Comparison of ENCODE assay signal across 13 mouse cellular contexts in genomic region chr4:118123030-118123704, GRCm38 (mm10). TPM values are rescaled to one million over a fixed set of nuclear protein-coding genes. Genes with fewer than 3 reads are reported as not detected.
A peak's percentile ranks its signal among the peaks of the same experiment; 100 is the strongest.
DNase-seq lines count a peak whose midpoint lies in the region; ATAC-seq and TF ChIP-seq lines count a peak whose summit lies in the region.
"Had no signal": no experiment of that assay in that cellular context is flagged by ENCODE, and none has a peak within 500 bp of the region (broad histone marks: within the 10 kb centered on the region; RNA-seq: fewer than 3 reads in every experiment).

No protein-coding gene starts in this region.

- no peak overlapping the region for H3K4me3 ChIP-seq in liver, embryonic 16.5 days (ENCODE audit: low read depth, low read length)
- no peak overlapping the region for H3K4me3 ChIP-seq in hindbrain, postnatal 0 days (ENCODE audit: low read length)
- H3K4me3 ChIP-seq: erythroblast, embryonic 14.5 days had no signal

- peaks cover 17% of the 10 kb centered on the region for H3K4me1 ChIP-seq in liver, embryonic 16.5 days (ENCODE audit: control insufficient read depth, low read depth, low read length)
- no peaks in the 10 kb centered on the region for H3K4me1 ChIP-seq in hindbrain, postnatal 0 days (ENCODE audit: insufficient read depth, low read length)

- H3K27me3 ChIP-seq in liver, embryonic 16.5 days (ENCODE audit: control insufficient read depth, insufficient read depth, low read depth, low read length), result no peaks in the 10 kb centered on the region
- no peaks in the 10 kb centered on the region for H3K27me3 ChIP-seq in hindbrain, postnatal 0 days (ENCODE audit: insufficient read depth, low read length)

- peak; percentile 77 for ATAC-seq in liver, embryonic 16.5 days (ENCODE audit: low read depth)
- no peak for ATAC-seq in hindbrain, postnatal 0 days
- no peak for ATAC-seq in monocyte, adult 5-6 weeks (replicated peaks; ENCODE audit: insufficient number of reproducible peaks, low FRiP score, low TSS enrichment, poor library complexity, severe bottlenecking)

- 61% methylated on average over 14 of the region's 14 CpGs for WGBS in liver, embryonic 16.5 days (ENCODE audit: insufficient replicate concordance)
- 86% methylated on average over 14 of the region's 14 CpGs for WGBS in hindbrain, postnatal 0 days

- TF ChIP-seq CTCF in hindbrain, postnatal 0 days (IDR thresholded peaks at IDR 0.05; ENCODE audit: low read depth), result no peak

- H3K36me3 ChIP-seq in liver, embryonic 16.5 days (ENCODE audit: control insufficient read depth, insufficient read depth), result no peaks in the 10 kb centered on the region
- no peaks in the 10 kb centered on the region for H3K36me3 ChIP-seq in hindbrain, postnatal 0 days (ENCODE audit: insufficient read depth, low read length)

- no peak overlapping the region for H3K4me2 ChIP-seq in liver, embryonic 16.5 days (ENCODE audit: low read depth, low read length)
- no peak overlapping the region for H3K4me2 ChIP-seq in hindbrain, postnatal 0 days (ENCODE audit: low read depth, low read length)

- H3K9ac ChIP-seq in liver, embryonic 16.5 days (ENCODE audit: low read depth, low read length), result no peak overlapping the region
- H3K9ac ChIP-seq in hindbrain, postnatal 0 days (replicated peaks; ENCODE audit: low read length), result no peak overlapping the region

- H3K9me3 ChIP-seq in liver, embryonic 16.5 days (replicated peaks; ENCODE audit: control insufficient read depth, low read length), result no peaks in the 10 kb centered on the region
- no peaks in the 10 kb centered on the region for H3K9me3 ChIP-seq in hindbrain, postnatal 0 days (ENCODE audit: low read length)

- peak; percentile 57 for DNase-seq in 3134 (ENCODE audit: extremely low read depth, insufficient read length, low spot score)
- DNase-seq in 3T3-L1 (ENCODE audit: low read depth, low spot score), result peak; percentile 41
- peak; percentile 95 for DNase-seq in fat pad, adult 2 months (ENCODE audit: extremely low read depth, low read depth, low spot score)
- no peak for DNase-seq in hindbrain, postnatal 0 days (ENCODE audit: low spot score)
- no peak for DNase-seq in cerebellum, postnatal 25 days
- DNase-seq: adrenal gland, postnatal 14 days; cerebellum, adult 18-20 months; heart, postnatal 10 days; kidney, adult 18-20 months; retina, postnatal 1 day had no signal

- H3K27ac ChIP-seq in liver, embryonic 16.5 days (ENCODE audit: low read length), result peak overlapping the region; percentile 77
- H3K27ac ChIP-seq in hindbrain, postnatal 0 days, result no peak overlapping the region

RNA-seq across cellular contexts. Expression of gene St3gal3, which starts 11.5 kb away (rescaled TPM):
- 2.2 and 2.5 TPM in 2 replicates for polyA plus RNA-seq in liver, embryonic 16.5 days (2015; fragmentation: Nextera tagmentation; extraction: Ambion mirVana)
- total RNA-seq in hindbrain, postnatal 0 days (2014; rRNA removed), result 50.2 and 50.9 TPM in 2 replicates
- 11.3 and 11.8 TPM in 2 replicates for polyA plus RNA-seq in hindbrain, postnatal 0 days (2015; fragmentation: Nextera tagmentation; extraction: Ambion mirVana)
- total RNA-seq in monocyte, adult 5-6 weeks (2017), result 2.3 to 4.7 TPM (median 3.3 TPM) in 3 replicates

RNA-seq across cellular contexts. Expression of gene Kdm4a, which starts 56.7 kb away (rescaled TPM):
- 9.7 and 9.8 TPM in 2 replicates for polyA plus RNA-seq in liver, embryonic 16.5 days (2015; fragmentation: Nextera tagmentation; extraction: Ambion mirVana)
- 87.1 and 93.7 TPM in 2 replicates for total RNA-seq in hindbrain, postnatal 0 days (2014; rRNA removed)
- 32.5 and 33.6 TPM in 2 replicates for polyA plus RNA-seq in hindbrain, postnatal 0 days (2015; fragmentation: Nextera tagmentation; extraction: Ambion mirVana)
- total RNA-seq in monocyte, adult 5-6 weeks (2017), result 43.8 to 59.4 TPM (median 48.6 TPM) in 3 replicates

Comparison
In these comparisons a context has a peak if more than half of its experiments do, and no peak if none do; other contexts are left out.
1. DNase-seq: peak in 3134 (single experiment), 3T3-L1 (single experiment) and fat pad, adult 2 months (single experiment); none in hindbrain, postnatal 0 days (single experiment) and cerebellum, postnatal 25 days (0 of 2).